Mouse (Mus musculus) embryo, embryonic 10.5 days (tissue): Measurements from ENCODE around the gene Mup19.
"Not testable (repeated sequence)": the region's sequence is repeated elsewhere in the genome, so short reads cannot be mapped to it uniquely, and the experiment has no call there.

Experiments
- DNase-seq: peaks from one replicate; pipeline ENCODE4 v3.0.0-alpha.2; 2015; ENCODE audit warnings: low spot score

Mup19 gene

GRCm38 (mm10) chr4:61782169-61782568 is at the start of gene Mup19:
Mup19 (minus strand) TSS chr4:61782269.
- not testable (repeated sequence) for DNase-seq

DNA sequence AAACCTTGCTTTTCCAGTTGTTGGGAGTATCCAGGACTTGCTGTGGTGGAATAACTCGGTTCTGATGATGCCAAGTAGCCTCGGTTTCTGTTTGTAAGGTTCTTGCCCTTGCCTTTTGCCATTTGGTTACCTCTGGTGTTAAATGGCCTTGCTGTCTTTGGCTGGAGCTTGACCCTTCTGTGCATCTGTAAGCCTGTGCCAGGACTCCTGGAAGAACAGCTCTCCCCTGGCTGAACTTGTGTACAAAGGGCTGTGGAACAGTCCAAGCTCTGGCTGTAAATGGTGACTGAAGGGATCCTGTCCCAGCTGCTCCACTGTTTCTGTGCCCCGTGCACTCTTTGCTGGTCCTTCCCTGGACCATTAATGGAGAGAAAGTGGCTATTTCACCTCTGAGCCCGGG is 47.1 kb upstream of the Mup19 start:
- DNase-seq, result no peak

DNA sequence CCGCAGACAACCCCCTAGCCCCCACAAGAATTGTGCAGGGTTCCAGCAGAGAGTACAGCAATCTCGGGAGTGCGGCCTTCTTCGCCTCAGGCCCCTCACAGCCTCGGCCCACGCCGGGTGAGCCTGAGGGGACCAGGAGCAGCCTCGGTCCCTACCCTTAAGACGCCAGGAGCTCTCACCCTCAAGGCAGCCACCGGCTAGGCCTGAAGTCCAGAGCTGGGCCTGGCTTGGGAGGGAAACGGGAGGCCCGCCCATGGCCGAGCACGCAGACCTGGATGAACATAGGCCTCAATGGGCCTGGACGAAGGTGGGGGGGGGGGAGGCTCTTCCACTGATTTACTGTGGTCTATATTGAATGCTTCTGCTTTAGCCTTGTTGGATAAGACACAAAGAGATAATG is 41.1 kb upstream of the Mup19 start:
- no peak for DNase-seq

- not testable (repeated sequence) for DNase-seq
These were observed 40.5 kb upstream of the Mup19 start for GRCm38 (mm10) chr4:61822541-61822940.

GRCm38 (mm10) chr4:61815602-61816001 is 33.5 kb upstream of the Mup19 start:
- DNase-seq, result no peak

DNA sequence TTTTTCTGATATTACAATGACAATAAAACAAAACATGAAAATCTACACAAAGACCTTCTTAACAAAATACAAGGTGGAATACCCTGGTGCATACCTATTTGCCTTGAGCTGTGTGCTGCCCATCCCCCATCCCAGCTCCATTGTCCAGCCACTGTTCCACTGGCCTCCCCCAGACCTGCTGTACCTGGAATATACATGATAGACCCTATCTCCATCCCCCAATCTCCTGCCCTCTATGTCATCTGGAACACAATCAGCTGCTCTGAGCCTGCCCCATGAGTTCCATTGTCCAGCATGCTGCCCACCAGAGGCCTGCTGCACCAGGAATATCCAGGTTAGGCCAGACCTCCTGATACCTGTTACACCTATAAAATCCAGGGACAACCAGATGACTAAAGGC is 31.4 kb upstream of the Mup19 start:
- DNase-seq, result no peak

GRCm38 (mm10) chr4:61811193-61811592 is 29.1 kb upstream of the Mup19 start:
- peak; percentile 72 for DNase-seq

DNA sequence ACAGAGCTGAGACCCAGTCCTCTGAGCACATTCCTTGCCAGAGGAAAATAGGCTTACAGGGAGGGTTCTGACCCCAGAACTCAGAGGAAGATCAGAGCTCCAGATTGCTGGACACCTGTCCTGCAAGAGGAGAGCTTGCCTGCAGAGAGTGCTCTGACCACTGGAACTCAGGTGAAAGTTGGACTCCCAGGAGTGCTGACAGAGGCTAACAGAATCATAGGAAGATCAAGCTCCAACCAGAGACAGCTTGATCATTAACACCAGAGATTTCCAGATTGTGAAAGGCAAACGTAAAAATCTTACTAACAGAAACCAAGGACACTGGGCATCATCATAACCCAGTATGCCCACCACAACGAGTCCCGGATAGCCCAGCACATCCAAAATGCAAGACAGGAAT is 26.9 kb upstream of the Mup19 start:
- not testable (repeated sequence) for DNase-seq

- not testable (repeated sequence) for DNase-seq
These were observed 7.6 kb upstream of the Mup19 start for GRCm38 (mm10) chr4:61789699-61790098.

DNA sequence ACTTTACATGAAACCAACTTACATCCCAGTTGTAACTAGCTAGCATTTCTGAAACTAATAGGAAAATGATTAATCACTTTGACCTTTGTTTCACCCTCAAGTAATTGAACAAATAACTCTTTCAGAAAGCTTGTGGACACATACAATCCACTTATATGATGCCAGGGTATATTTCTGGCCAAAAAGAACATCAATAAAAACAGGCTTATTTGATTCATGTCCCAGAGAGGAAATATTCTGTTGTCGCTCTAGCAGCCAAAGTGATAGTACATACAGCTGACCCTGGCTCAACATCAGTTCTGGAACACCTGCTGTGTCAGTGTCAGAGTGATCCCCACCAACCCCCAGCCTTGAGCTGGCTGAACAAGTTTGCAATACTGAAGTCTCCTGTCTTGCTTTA is 2.2 kb upstream of the Mup19 start:
- not testable (repeated sequence) for DNase-seq
